Mouse (Mus musculus): ENCODE measurements around the gene Tsc2. TPM values are rescaled to one million over a fixed set of nuclear protein-coding genes. Genes with fewer than 3 reads are reported as not detected.

Tsc2 gene
- polyA plus RNA-seq, 1 experiment: 51.1 TPM

- H3K36me3 ChIP-seq (ENCODE audit: control insufficient read depth, insufficient read depth, low read length, poor library complexity, severe bottlenecking): no peaks in the 10 kb centered on the region
Measured at GRCm38 (mm10) chr17:24580287-24580686, 52.1 kb downstream of the Tsc2 start.

GRCm38 (mm10) chr17:24579532-24579931 is 52.9 kb downstream of the Tsc2 start:
- H3K9ac ChIP-seq (ENCODE audit: low read depth, poor library complexity, severe bottlenecking): no peak overlapping the region
- H3K36me3 ChIP-seq (ENCODE audit: control insufficient read depth, insufficient read depth, low read length, poor library complexity, severe bottlenecking): no peaks in the 10 kb centered on the region
- no peak overlapping the region for H3K27ac ChIP-seq (ENCODE audit: insufficient read depth, low read length)
- H3K4me3 ChIP-seq (ENCODE audit: low read depth, low read length): no peak overlapping the region
- no peak for TF ChIP-seq POLR2A (IDR thresholded peaks at IDR 0.05; ENCODE audit: insufficient read depth, low read length)
- TF ChIP-seq EP300 (IDR thresholded peaks at IDR 0.05; ENCODE audit: insufficient read depth, low read depth, low read length): no peak
- TF ChIP-seq CTCF (IDR thresholded peaks at IDR 0.05; ENCODE audit: low read depth, low read length): no peak
- H3K9me3 ChIP-seq (replicated peaks; ENCODE audit: control insufficient read depth, insufficient read depth, low read length, poor library complexity, severe bottlenecking): no peaks in the 10 kb centered on the region
- H3K27me3 ChIP-seq (ENCODE audit: control insufficient read depth, insufficient read depth, low read length, poor library complexity, severe bottlenecking): no peaks in the 10 kb centered on the region
- no peaks in the 10 kb centered on the region for H3K4me1 ChIP-seq (ENCODE audit: control insufficient read depth, insufficient read depth, low read length)

More at GRCm38 (mm10) chr17:24580287-24580686, 52.1 kb downstream of the Tsc2 start:
- Histone ChIP-seq H3K9ac (ENCODE audit: low read depth, poor library complexity, severe bottlenecking) (no peak overlapping the region), H3K9me3 (replicated peaks; ENCODE audit: control insufficient read depth, insufficient read depth, low read length, poor library complexity, severe bottlenecking) (no peaks in the 10 kb centered on the region), H3K4me1 (ENCODE audit: control insufficient read depth, insufficient read depth, low read length) (no peaks in the 10 kb centered on the region), H3K27ac (ENCODE audit: insufficient read depth, low read length) (no peak overlapping the region), H3K4me3 (ENCODE audit: low read depth, low read length) (no peak overlapping the region), H3K27me3 (ENCODE audit: control insufficient read depth, insufficient read depth, low read length, poor library complexity, severe bottlenecking) (no peaks in the 10 kb centered on the region)
- TF ChIP-seq CTCF (IDR thresholded peaks at IDR 0.05; ENCODE audit: low read depth, low read length) (no peak), EP300 (IDR thresholded peaks at IDR 0.05; ENCODE audit: insufficient read depth, low read depth, low read length) (no peak), POLR2A (IDR thresholded peaks at IDR 0.05; ENCODE audit: insufficient read depth, low read length) (no peak)

GRCm38 (mm10) chr17:24573811-24574210 is 58.6 kb downstream of the Tsc2 start:
- Histone ChIP-seq H3K9me3 (replicated peaks; ENCODE audit: control insufficient read depth, insufficient read depth, low read length, poor library complexity, severe bottlenecking) (no peaks in the 10 kb centered on the region), H3K36me3 (ENCODE audit: control insufficient read depth, insufficient read depth, low read length, poor library complexity, severe bottlenecking) (no peaks in the 10 kb centered on the region), H3K27me3 (ENCODE audit: control insufficient read depth, insufficient read depth, low read length, poor library complexity, severe bottlenecking) (no peaks in the 10 kb centered on the region), H3K4me3 (ENCODE audit: low read depth, low read length) (no peak overlapping the region), H3K9ac (ENCODE audit: low read depth, poor library complexity, severe bottlenecking) (no peak overlapping the region), H3K27ac (ENCODE audit: insufficient read depth, low read length) (no peak overlapping the region), H3K4me1 (ENCODE audit: control insufficient read depth, insufficient read depth, low read length) (no peaks in the 10 kb centered on the region)
- TF ChIP-seq EP300 (IDR thresholded peaks at IDR 0.05; ENCODE audit: insufficient read depth, low read depth, low read length): no peak
- no peak for TF ChIP-seq CTCF (IDR thresholded peaks at IDR 0.05; ENCODE audit: low read depth, low read length)
- no peak for TF ChIP-seq POLR2A (IDR thresholded peaks at IDR 0.05; ENCODE audit: insufficient read depth, low read length)

- Histone ChIP-seq H3K4me3 (ENCODE audit: low read depth, low read length) (no peak overlapping the region), H3K9ac (ENCODE audit: low read depth, poor library complexity, severe bottlenecking) (no peak overlapping the region), H3K36me3 (ENCODE audit: control insufficient read depth, insufficient read depth, low read length, poor library complexity, severe bottlenecking) (no peaks in the 10 kb centered on the region)
Measured at GRCm38 (mm10) chr17:24572651-24573245, 59.7 kb downstream of the Tsc2 start.

GRCm38 (mm10) chr17:24569837-24570236 is 62.6 kb downstream of the Tsc2 start:
- no peak for TF ChIP-seq CTCF (IDR thresholded peaks at IDR 0.05; ENCODE audit: low read depth, low read length)
- TF ChIP-seq POLR2A (IDR thresholded peaks at IDR 0.05; ENCODE audit: insufficient read depth, low read length): no peak
- no peak for TF ChIP-seq EP300 (IDR thresholded peaks at IDR 0.05; ENCODE audit: insufficient read depth, low read depth, low read length)
- Histone ChIP-seq H3K4me1 (ENCODE audit: control insufficient read depth, insufficient read depth, low read length) (peaks cover 5% of the 10 kb centered on the region), H3K9ac (ENCODE audit: low read depth, poor library complexity, severe bottlenecking) (no peak overlapping the region), H3K27me3 (ENCODE audit: control insufficient read depth, insufficient read depth, low read length, poor library complexity, severe bottlenecking) (no peaks in the 10 kb centered on the region), H3K9me3 (replicated peaks; ENCODE audit: control insufficient read depth, insufficient read depth, low read length, poor library complexity, severe bottlenecking) (no peaks in the 10 kb centered on the region), H3K4me3 (ENCODE audit: low read depth, low read length) (no peak overlapping the region), H3K27ac (ENCODE audit: insufficient read depth, low read length) (no peak overlapping the region), H3K36me3 (ENCODE audit: control insufficient read depth, insufficient read depth, low read length, poor library complexity, severe bottlenecking) (no peaks in the 10 kb centered on the region)

More at GRCm38 (mm10) chr17:24572651-24573245, 59.7 kb downstream of the Tsc2 start:
- H3K27ac ChIP-seq (ENCODE audit: insufficient read depth, low read length): no peak overlapping the region
- no peaks in the 10 kb centered on the region for H3K9me3 ChIP-seq (replicated peaks; ENCODE audit: control insufficient read depth, insufficient read depth, low read length, poor library complexity, severe bottlenecking)
- TF ChIP-seq CTCF (IDR thresholded peaks at IDR 0.05; ENCODE audit: low read depth, low read length) (no peak), EP300 (IDR thresholded peaks at IDR 0.05; ENCODE audit: insufficient read depth, low read depth, low read length) (no peak), POLR2A (IDR thresholded peaks at IDR 0.05; ENCODE audit: insufficient read depth, low read length) (no peak)
- H3K27me3 ChIP-seq (ENCODE audit: control insufficient read depth, insufficient read depth, low read length, poor library complexity, severe bottlenecking): no peaks in the 10 kb centered on the region
- no peaks in the 10 kb centered on the region for H3K4me1 ChIP-seq (ENCODE audit: control insufficient read depth, insufficient read depth, low read length)

DNA sequence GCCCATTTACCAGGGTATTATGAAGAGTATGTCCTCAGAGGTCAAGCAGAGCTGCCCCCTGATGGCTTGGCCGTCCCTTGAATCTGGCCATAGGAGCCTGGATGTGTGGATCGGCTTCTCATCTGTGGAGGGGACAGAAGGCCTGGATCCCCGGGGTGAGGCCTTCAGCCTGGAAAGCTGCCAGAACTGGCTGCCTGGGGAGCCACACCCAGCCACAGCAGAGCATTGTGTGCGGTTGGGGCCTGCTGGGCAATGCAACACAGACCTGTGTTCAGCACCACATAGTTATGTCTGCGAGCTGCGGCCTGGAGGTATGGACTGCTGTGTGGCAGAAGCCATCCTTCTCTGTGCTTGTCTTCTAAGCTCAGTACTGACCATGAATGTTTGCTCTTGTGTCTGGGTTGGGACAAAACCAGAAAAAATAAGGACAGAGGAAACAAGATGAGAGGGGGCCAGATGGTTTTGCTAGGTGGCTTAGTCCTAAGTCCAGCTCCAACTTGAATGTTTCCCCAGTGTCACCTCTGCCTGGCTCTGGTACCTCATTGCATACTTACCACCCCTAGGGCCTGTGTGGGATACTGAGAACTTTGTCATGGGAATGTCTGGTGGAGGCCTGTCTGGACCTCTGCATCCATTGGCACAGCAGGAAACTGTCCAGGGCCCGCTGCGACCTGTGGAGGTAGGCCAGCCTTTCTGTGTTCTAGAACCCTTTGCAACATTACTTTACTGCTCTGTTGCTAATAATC is 65.2 kb downstream of the Tsc2 start:
- Histone ChIP-seq H3K27ac (ENCODE audit: insufficient read depth, low read length) (no peak overlapping the region), H3K9me3 (replicated peaks; ENCODE audit: control insufficient read depth, insufficient read depth, low read length, poor library complexity, severe bottlenecking) (no peaks in the 10 kb centered on the region), H3K4me3 (ENCODE audit: low read depth, low read length) (no peak overlapping the region), H3K9ac (ENCODE audit: low read depth, poor library complexity, severe bottlenecking) (no peak overlapping the region), H3K27me3 (ENCODE audit: control insufficient read depth, insufficient read depth, low read length, poor library complexity, severe bottlenecking) (no peaks in the 10 kb centered on the region), H3K36me3 (ENCODE audit: control insufficient read depth, insufficient read depth, low read length, poor library complexity, severe bottlenecking) (no peaks in the 10 kb centered on the region), H3K4me1 (ENCODE audit: control insufficient read depth, insufficient read depth, low read length) (peaks cover 5% of the 10 kb centered on the region)
- TF ChIP-seq EP300 (IDR thresholded peaks at IDR 0.05; ENCODE audit: insufficient read depth, low read depth, low read length) (no peak), CTCF (IDR thresholded peaks at IDR 0.05; ENCODE audit: low read depth, low read length) (no peak), POLR2A (IDR thresholded peaks at IDR 0.05; ENCODE audit: insufficient read depth, low read length) (no peak)

Data from ES-Bruce4 (cell line).